Mouse (Mus musculus) spleen, adult 2 months (tissue): ENCODE measurements around the gene Alcam. TPM values are rescaled to one million over a fixed set of nuclear protein-coding genes. Genes with fewer than 3 reads are reported as not detected.

Source experiments
- DNase-seq, 2 experiments: peaks; one replicate each; pipeline versions ENCODE4 v3.0.0 to v3.0.0-alpha.2; 2012 to 2021; ENCODE audit warnings: low spot score in 2 of 2, low read depth in 1 of 2
- H3K27ac ChIP-seq: fragments of 200-500 bp; 2 replicates; pipeline ENCODE4 v1.5.1; 2012; ENCODE audit warnings: low read length, inconsistent platforms; ENCODE audit not compliant: insufficient read depth
- H3K27me3 ChIP-seq: fragments of 200-500 bp; 2 replicates; pipeline ENCODE4 v1.6.1; 2012; ENCODE audit warnings: mild to moderate bottlenecking, moderate library complexity, low read length, inconsistent platforms; ENCODE audit not compliant: control insufficient read depth, insufficient read depth
- H3K36me3 ChIP-seq: fragments of 200-500 bp; 2 replicates; pipeline ENCODE4 v1.6.1; 2012; ENCODE audit warnings: mild to moderate bottlenecking, low read length, inconsistent platforms; ENCODE audit not compliant: control insufficient read depth, insufficient read depth
- H3K4me1 ChIP-seq: fragments of 200-500 bp; 2 replicates; pipeline ENCODE4 v1.6.1; 2011; ENCODE audit warnings: inconsistent platforms; ENCODE audit not compliant: control insufficient read depth, insufficient read depth, insufficient read length
- H3K4me3 ChIP-seq: fragments of 200-500 bp; 2 replicates; pipeline ENCODE4 v1.5.1; 2011; ENCODE audit warnings: mild to moderate bottlenecking, inconsistent platforms; ENCODE audit not compliant: insufficient read depth, insufficient read length; ENCODE audit errors: extremely low read depth
- CTCF ChIP-seq: fragments of 200-500 bp; IDR thresholded peaks from 2 replicates; pipeline ENCODE4 v1.5.1; 2011; ENCODE audit warnings: mild to moderate bottlenecking, inconsistent platforms; ENCODE audit not compliant: insufficient read depth, insufficient read length, insufficient replicate concordance; ENCODE audit errors: extremely low read depth
- POLR2A ChIP-seq: fragments of 200-500 bp; IDR thresholded peaks from 2 replicates; pipeline ENCODE4 v1.6.1; 2011; ENCODE audit warnings: low read depth, low read length, inconsistent platforms
- WGBS: fragments of 180-500 bp; shearing (Covaris S2); methylation state at CpG from one replicate; pipeline ENCODE4 v1.1.7; 2018; 5-methylcytosine and 5-hydroxymethylcytosine counted together
- polyA plus RNA-seq: library from polyadenylated mRNA; depleted of rRNA; stranded (reverse); fragments of >200 nt; gene quantifications from 2 replicates; pipeline ENCODE4 v1.2.3, GENCODE M21; 2012

Alcam gene
- polyA plus RNA-seq, 1 experiment, result 2.8 TPM

GRCm38 (mm10) chr16:52200107-52200506 lies 253.8 kb downstream of the Alcam start:
- TF ChIP-seq POLR2A (no peak), CTCF (no peak)
- 51% methylated on average over 7 of the region's 7 CpGs for WGBS
- Histone ChIP-seq H3K27ac (no peak overlapping the region; the same call in 1 of the 2 replicates), H3K4me1 (peaks cover 9% of the 10 kb centered on the region; the same call in 1 of the 2 replicates), H3K27me3 (no peaks in the 10 kb centered on the region), H3K36me3 (peaks cover 18% of the 10 kb centered on the region), H3K4me3 (no peak overlapping the region)
- DNase-seq, result peak; percentile 12 to 41
